Mouse (Mus musculus) ES-Bruce4 (cell line): ENCODE data around the gene Tenm4. TPM values are rescaled to one million over a fixed set of nuclear protein-coding genes. Genes with fewer than 3 reads are reported as not detected.

Source experiments
- H3K27ac ChIP-seq: 2 replicates; pipeline ENCODE4 v1.5.1; 2012; ENCODE audit warnings: low read length, inconsistent platforms; ENCODE audit not compliant: insufficient read depth
- H3K27me3 ChIP-seq: 2 replicates; pipeline ENCODE4 v1.6.1; 2012; ENCODE audit warnings: mild to moderate bottlenecking, low read length, inconsistent platforms; ENCODE audit not compliant: control insufficient read depth, poor library complexity, insufficient read depth, severe bottlenecking
- H3K36me3 ChIP-seq: 2 replicates; pipeline ENCODE4 v1.6.1; 2012; ENCODE audit warnings: inconsistent platforms, mild to moderate bottlenecking, low read length, moderate library complexity; ENCODE audit not compliant: control insufficient read depth, poor library complexity, insufficient read depth, severe bottlenecking
- H3K4me1 ChIP-seq: one replicate; pipeline ENCODE4 v1.8.1; 2011; ENCODE audit warnings: low read length; ENCODE audit not compliant: control insufficient read depth, insufficient read depth
- H3K4me3 ChIP-seq: 2 replicates; pipeline ENCODE4 v1.5.1; 2011; ENCODE audit warnings: low read depth, mild to moderate bottlenecking, low read length
- H3K9ac ChIP-seq: 2 replicates; pipeline ENCODE4 v1.6.1; 2012; ENCODE audit warnings: low read depth, mild to moderate bottlenecking, inconsistent platforms; ENCODE audit not compliant: poor library complexity, severe bottlenecking
- H3K9me3 ChIP-seq: replicated peaks from 2 replicates; pipeline ENCODE4 v1.6.1; 2012; ENCODE audit warnings: mild to moderate bottlenecking, low read length, inconsistent platforms; ENCODE audit not compliant: control insufficient read depth, poor library complexity, insufficient read depth, severe bottlenecking
- CTCF ChIP-seq: IDR thresholded peaks from one replicate; pipeline ENCODE4 v1.8.1; 2011; ENCODE audit warnings: low read depth, low read length
- EP300 ChIP-seq: IDR thresholded peaks from 2 replicates; pipeline ENCODE4 v1.6.1; 2011; ENCODE audit warnings: low read depth, low read length; ENCODE audit not compliant: insufficient read depth
- POLR2A ChIP-seq: IDR thresholded peaks from one replicate; pipeline ENCODE4 v1.8.1; 2011; ENCODE audit warnings: low read length; ENCODE audit not compliant: insufficient read depth
- polyA plus RNA-seq: library from polyadenylated mRNA; stranded (reverse); fragments of >200 nt; gene quantifications from 2 replicates; pipeline ENCODE4 v1.2.4, GENCODE M21; 2011; ENCODE audit warnings: low read depth; ENCODE audit not compliant: missing spikeins, insufficient read depth, insufficient read length

The Tenm4 gene
- polyA plus RNA-seq, 1 experiment, result 4.8 TPM

DNA sequence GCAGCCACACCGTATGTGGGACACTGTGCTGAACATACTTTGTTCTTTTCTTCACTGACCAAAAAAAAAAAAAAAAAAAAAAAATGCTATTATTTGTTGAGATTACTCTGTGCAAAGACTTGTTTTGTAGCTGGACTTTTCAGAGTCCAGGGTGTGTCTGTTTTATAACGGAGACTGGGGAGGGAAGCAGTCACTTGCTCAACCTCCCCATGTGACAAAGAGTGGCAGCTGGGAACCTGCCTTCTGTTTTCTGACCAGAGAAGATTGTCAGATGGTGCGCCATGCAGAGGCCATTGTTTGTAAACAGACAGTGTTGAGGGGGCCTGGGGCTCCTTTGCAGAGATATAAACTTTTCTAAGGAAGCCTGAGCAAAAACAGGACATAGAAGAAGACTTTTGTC is 17.0 kb upstream of the Tenm4 start:
- TF ChIP-seq EP300, result no peak
- TF ChIP-seq POLR2A, result no peak
- no peak for TF ChIP-seq CTCF
- Histone ChIP-seq H3K27ac (no peak overlapping the region; the same call in 1 of the 2 replicates), H3K4me1 (no peaks in the 10 kb centered on the region), H3K27me3 (no peaks in the 10 kb centered on the region), H3K4me3 (no peak overlapping the region), H3K9ac (no peak overlapping the region), H3K9me3 (no peaks in the 10 kb centered on the region), H3K36me3 (no peaks in the 10 kb centered on the region)

DNA sequence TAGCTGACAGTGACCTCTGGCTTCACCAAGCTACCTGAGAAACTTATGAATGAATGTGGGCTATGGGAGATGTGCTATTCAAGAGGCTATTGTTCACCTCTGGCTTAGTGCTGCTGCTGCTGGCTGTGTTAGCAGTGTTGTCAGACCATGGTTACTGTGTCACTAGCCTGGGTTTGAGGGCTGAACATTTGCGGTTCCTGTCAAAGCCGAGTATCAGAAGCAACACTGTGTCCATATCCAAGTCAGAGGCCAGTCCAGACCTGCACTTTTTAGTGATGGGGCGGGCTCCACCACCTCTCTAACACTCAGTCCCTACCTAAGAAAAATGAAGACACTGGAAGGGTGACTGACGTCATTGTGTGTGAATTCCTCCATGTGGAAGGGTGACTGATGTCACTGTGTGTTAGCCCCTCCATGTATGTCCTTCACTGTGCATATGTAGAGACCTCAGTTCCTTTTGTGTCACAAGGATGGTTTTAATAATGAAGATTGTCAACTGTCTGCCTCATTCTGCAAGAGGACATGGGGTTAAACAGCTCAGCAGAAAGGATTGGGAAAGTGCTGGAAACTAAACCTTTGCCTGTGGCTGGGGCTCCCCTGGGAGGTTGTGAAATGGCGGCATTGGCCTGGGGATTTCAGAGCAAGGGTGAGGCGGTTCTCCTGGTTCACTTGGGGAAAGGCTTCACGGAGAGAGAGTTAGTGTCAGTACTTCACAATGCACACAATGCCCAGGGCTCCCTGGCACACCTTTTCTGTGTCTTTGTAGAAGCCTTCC is 14.4 kb upstream of the Tenm4 start:
- Histone ChIP-seq H3K27me3 (no peaks in the 10 kb centered on the region), H3K9me3 (no peaks in the 10 kb centered on the region), H3K4me1 (no peaks in the 10 kb centered on the region), H3K9ac (no peak overlapping the region), H3K36me3 (no peaks in the 10 kb centered on the region), H3K4me3 (no peak overlapping the region), H3K27ac (no peak overlapping the region)
- TF ChIP-seq EP300 (no peak), POLR2A (no peak), CTCF (no peak)

DNA sequence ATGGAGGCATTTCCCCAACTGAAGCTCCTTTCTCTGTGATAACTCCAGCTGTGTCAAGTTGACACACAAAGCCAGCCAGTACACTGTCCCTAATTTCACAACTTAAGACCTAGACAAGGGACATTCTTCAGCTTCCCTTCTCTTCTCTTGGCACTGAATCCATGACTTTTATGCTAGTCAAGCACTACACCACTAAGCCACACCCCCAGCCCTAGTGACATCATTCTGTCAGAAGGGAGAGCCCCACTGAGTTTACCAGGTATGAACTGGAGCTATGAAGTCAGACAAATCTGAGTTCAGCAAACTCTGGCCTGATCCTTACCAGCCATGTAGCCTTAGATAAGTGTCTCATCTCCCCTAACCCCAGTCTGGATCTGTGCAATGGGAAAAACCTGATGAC is 6.9 kb upstream of the Tenm4 start:
- no peaks in the 10 kb centered on the region for H3K36me3 ChIP-seq
- H3K4me3 ChIP-seq, result no peak overlapping the region
- H3K9me3 ChIP-seq, result 0 out of 2 replicates have a peak, but pooled peaks cover 2% of the 10 kb centered on the region
- H3K4me1 ChIP-seq, result peaks cover 6% of the 10 kb centered on the region
- H3K27ac ChIP-seq, result no peak overlapping the region
- H3K9ac ChIP-seq, result no peak overlapping the region
- H3K27me3 ChIP-seq, result no peaks in the 10 kb centered on the region
- TF ChIP-seq EP300 (no peak), POLR2A (no peak), CTCF (no peak)

DNA sequence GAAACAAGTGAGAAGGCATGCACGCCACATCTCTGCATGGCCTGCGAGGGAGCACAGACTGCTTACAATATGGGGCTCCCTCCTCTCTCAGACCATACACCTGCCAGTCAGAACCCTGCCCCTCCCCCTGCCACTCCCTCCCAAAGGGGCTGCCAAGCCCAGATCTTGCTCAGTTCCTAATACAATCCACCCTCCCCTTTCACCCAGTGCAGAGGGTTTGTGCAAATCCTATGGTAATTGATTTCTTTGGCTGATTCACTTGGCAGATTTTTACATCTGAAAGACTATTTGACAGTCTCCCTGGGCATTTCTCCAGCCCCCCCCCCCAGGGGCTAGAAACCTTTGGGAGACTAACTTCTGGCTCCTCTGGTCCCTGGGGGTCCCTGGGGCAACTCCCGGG is 2.1 kb upstream of the Tenm4 start:
- H3K36me3 ChIP-seq, result no peaks in the 10 kb centered on the region
- H3K4me3 ChIP-seq, result no peak overlapping the region
- no peak overlapping the region for H3K27ac ChIP-seq
- peaks cover 6% of the 10 kb centered on the region for H3K4me1 ChIP-seq
- no peaks in the 10 kb centered on the region for H3K27me3 ChIP-seq
- 0 out of 2 replicates have a peak, but pooled peaks cover 6% of the 10 kb centered on the region for H3K9me3 ChIP-seq
- TF ChIP-seq CTCF (no peak), EP300 (no peak), POLR2A (no peak)
- no peak overlapping the region for H3K9ac ChIP-seq

DNA sequence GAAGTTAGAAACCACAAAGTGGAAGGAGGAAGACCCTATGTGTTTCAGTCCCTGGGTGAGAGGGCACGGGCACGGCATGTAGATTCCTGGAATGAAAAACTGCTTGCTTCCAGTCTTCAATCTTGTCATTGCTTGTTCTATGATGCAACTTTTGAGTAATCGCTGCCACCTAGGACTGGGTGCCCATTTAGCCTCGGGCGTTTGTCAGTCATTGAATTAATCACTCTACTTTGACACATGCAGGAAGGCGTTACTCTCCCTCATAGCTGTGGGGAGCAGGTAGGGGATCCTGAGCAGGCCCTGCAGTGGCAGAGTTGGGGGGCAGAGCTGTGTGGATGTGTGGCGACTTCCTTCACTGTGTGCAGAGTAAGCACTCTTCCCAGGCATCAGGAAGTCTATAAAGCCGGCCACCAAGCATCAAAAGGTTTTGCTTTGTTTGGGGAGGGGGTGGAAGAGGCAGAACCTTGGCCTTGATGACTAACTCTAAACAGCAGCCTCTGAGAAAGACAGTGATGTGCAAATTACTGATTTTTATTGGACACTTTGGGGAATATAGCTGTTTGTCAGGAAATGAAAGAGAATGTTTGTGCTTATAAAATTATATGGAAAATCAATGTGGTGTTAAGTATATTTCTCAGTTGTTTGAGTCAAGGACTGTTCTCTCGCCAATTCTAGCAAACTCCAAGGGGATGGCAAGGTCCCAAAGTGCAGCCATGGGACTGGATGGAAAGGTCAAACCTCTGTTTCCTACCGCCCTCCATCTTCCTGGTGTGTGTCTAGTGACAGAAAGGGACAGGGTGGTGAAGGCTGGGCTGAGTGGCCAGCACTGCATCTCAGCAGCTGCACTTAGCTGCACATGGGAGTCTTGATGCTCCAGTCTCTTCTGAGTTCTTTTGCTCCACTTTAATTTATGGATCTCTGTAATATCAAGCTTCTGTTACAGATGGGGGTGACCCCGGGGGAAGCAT is 834 bp downstream of the Tenm4 start:
- Histone ChIP-seq H3K27ac (no peak overlapping the region), H3K4me1 (peaks cover 5% of the 10 kb centered on the region), H3K9me3 (0 out of 2 replicates have a peak, but pooled peaks cover 4% of the 10 kb centered on the region), H3K36me3 (no peaks in the 10 kb centered on the region), H3K27me3 (no peaks in the 10 kb centered on the region; the same call in 1 of the 2 replicates), H3K9ac (no peak overlapping the region), H3K4me3 (no peak overlapping the region)
- no peak for TF ChIP-seq POLR2A
- no peak for TF ChIP-seq EP300
- TF ChIP-seq CTCF, result no peak
